Mouse (Mus musculus) myocyte (in vitro differentiated cells): ENCODE measurements at regions not wholly inside any gene's neighbourhood (a gene's known extent, or its start where the extent isn't known, plus 50 kb on each side); places are given as distances from the start of the nearest gene placed in this dataset.

ENCODE experiments used
- CEBPB ChIP-seq: IDR thresholded peaks from 2 replicates; pipeline ENCODE4 v1.6.1; 2011; ENCODE audit warnings: mild to moderate bottlenecking, moderate library complexity; ENCODE audit not compliant: poor library complexity, insufficient read depth, severe bottlenecking
- E2F4 ChIP-seq: IDR thresholded peaks from one replicate; pipeline ENCODE4 v1.6.1; 2011; ENCODE audit warnings: mild to moderate bottlenecking, control low read depth, moderate library complexity; ENCODE audit not compliant: insufficient read depth
- MYOD1 ChIP-seq, 3 experiments: IDR thresholded peaks; one replicate each; pipeline ENCODE4 v1.6.1; 2011; ENCODE audit warnings: control low read depth in 2 of 3, low read depth in 2 of 3, mild to moderate bottlenecking in 2 of 3, moderate library complexity in 1 of 3; ENCODE audit not compliant: insufficient read length in 2 of 3, control insufficient read depth in 1 of 3
- POLR2A ChIP-seq: IDR thresholded peaks from one replicate; pipeline ENCODE4 v1.6.1; 2011; ENCODE audit warnings: low read depth, mild to moderate bottlenecking, control low read depth, moderate library complexity; ENCODE audit not compliant: insufficient read length
- POLR2AphosphoS2 ChIP-seq: IDR thresholded peaks from one replicate; pipeline ENCODE4 v1.6.1; 2011; ENCODE audit warnings: low read depth, control low read depth; ENCODE audit not compliant: insufficient read length
- REST ChIP-seq: IDR thresholded peaks from one replicate; pipeline ENCODE4 v1.6.1; 2011; ENCODE audit warnings: mild to moderate bottlenecking, control low read depth, moderate library complexity; ENCODE audit not compliant: insufficient read depth, insufficient read length
- TCF3 ChIP-seq: IDR thresholded peaks from one replicate; pipeline ENCODE4 v1.6.1; 2011; ENCODE audit warnings: low read depth, control low read depth; ENCODE audit not compliant: insufficient read length

- no peak for TF ChIP-seq CEBPB
- TF ChIP-seq POLR2A, result no peak
- TF ChIP-seq MYOD1 (IDR thresholded peaks at IDR 0.05; ENCODE audit: control insufficient read depth in 1 of 3, insufficient read length in 2 of 3, low read depth in 2 of 3), result no peak
- no peak for TF ChIP-seq REST
- no peak for TF ChIP-seq POLR2AphosphoS2
- no peak for TF ChIP-seq TCF3
- no peak for TF ChIP-seq E2F4
Observed at GRCm38 (mm10) chr9:116330796-116331195, 155.6 kb upstream of the Tgfbr2 start.
